Mouse (Mus musculus) embryonic stem cell, embryonic (primary cell): ENCODE data around the gene Slc25a39.

Experiments
- CTCF ChIA-PET, 4 experiments: fragments of 300-600 bp in 2 of 4; fragments of 350-600 bp in 2 of 4; sonication (Branson Sonifier 250); formaldehyde crosslinking; loops; one replicate each; lab custom pipeline; 2022; ENCODE audit warnings: inconsistent platforms in 2 of 4; lab: Charles Lee
- POLR2A ChIA-PET, 4 experiments: fragments of 300-600 bp in 2 of 4; fragments of 350-600 bp in 2 of 4; sonication (Branson Sonifier 250); formaldehyde crosslinking; loops; one replicate each; lab custom pipeline; 2022; ENCODE audit warnings: antibody characterized with exemption in 4 of 4, inconsistent platforms in 1 of 4; lab: Charles Lee

Slc25a39 gene

GRCm38 (mm10) chr11:102400513-102401084 is 7.1 kb downstream of the Slc25a39 start:
- POLR2A ChIA-PET, result interaction anchor here (0.5 to 35.7 kb wide), 40 partner anchors 6 to 233 kb away, joined by 3 to 1349 read pairs (median 5); partner anchors contain the start of genes Tmub2 (in 3 of the 4), Slc25a39 (in 2 of the 4), Ubtf (in 2 of the 4) and Atxn7l3 (in 1 of the 4)
- CTCF ChIA-PET, result interaction anchor here in 3 of 4 experiments (0.6 to 1.5 kb wide), 4 partner anchors 68 to 360 kb away, joined by 3 to 6 read pairs (median 3); no protein-coding TSS in a partner anchor

GRCm38 (mm10) chr11:102399610-102400072 is 8.1 kb downstream of the Slc25a39 start:
- CTCF ChIA-PET, result interaction anchor here in 2 of 4 experiments (1.1 to 2.1 kb wide), 3 partner anchors 60 to 91 kb away, joined by 3 to 7 read pairs (median 4); no protein-coding TSS in a partner anchor
- POLR2A ChIA-PET, result interaction anchor here (0.6 to 35.7 kb wide), 29 partner anchors 7 to 151 kb away, joined by 3 to 1349 read pairs (median 6); partner anchors contain the start of genes Slc25a39 (in 3 of the 4), Tmub2 (in 2 of the 4), Ubtf (in 2 of the 4) and BC030867 (in 1 of the 4)

GRCm38 (mm10) chr11:102399107-102399506 is 8.6 kb downstream of the Slc25a39 start:
- POLR2A ChIA-PET, result interaction anchor here in 3 of 4 experiments (0.8 to 35.7 kb wide), 19 partner anchors 8 to 114 kb away, joined by 3 to 1349 read pairs (median 13); partner anchors contain the start of genes Slc25a39 (in 3 of the 3), Ubtf (in 2 of the 3), Grn (in 1 of the 3) and Tmub2 (in 1 of the 3)

GRCm38 (mm10) chr11:102398007-102398825 is 9.5 kb downstream of the Slc25a39 start:
- CTCF ChIA-PET, result interaction anchor here in 2 of 4 experiments (0.5 to 2.1 kb wide), 7 partner anchors 13 to 175 kb away, joined by 3 to 8 read pairs (median 4); partner anchors contain the start of gene Grn (in 1 of the 2)
- POLR2A ChIA-PET, result interaction anchor here in 3 of 4 experiments (0.6 to 35.7 kb wide), 18 partner anchors 9 to 656 kb away, joined by 3 to 1349 read pairs (median 13); partner anchors contain the start of genes Slc25a39 (in 3 of the 3), Grn (in 2 of the 3) and Ubtf (in 2 of the 3)

More at GRCm38 (mm10) chr11:102399107-102399506, 8.6 kb downstream of the Slc25a39 start:
- CTCF ChIA-PET, result interaction anchor here in 2 of 4 experiments (1.1 to 2.1 kb wide), 4 partner anchors 32 to 90 kb away, joined by 3 to 7 read pairs (median 4); partner anchors contain the start of gene Grn (in 1 of the 2)

GRCm38 (mm10) chr11:102396671-102397141 is 11.0 kb downstream of the Slc25a39 start:
- ChIA-PET POLR2A (interaction anchor here (0.5 to 35.7 kb wide), 20 partner anchors 10 to 207 kb away, joined by 3 to 1349 read pairs (median 6); partner anchors contain the start of genes Slc25a39 (in 4 of the 4), Ubtf (in 2 of the 4), G6pc3 (in 1 of the 4) and Grn (in 1 of the 4)), CTCF (interaction anchor here in 1 of 4 experiments (1.3 kb wide), 1 partner anchor 15 kb away, joined by 4 read pairs; no protein-coding TSS in a partner anchor)

- ChIA-PET CTCF (no interaction called here), POLR2A (interaction anchor here (0.5 to 35.7 kb wide), 16 partner anchors 11 to 294 kb away, joined by 3 to 1349 read pairs (median 13); partner anchors contain the start of genes Slc25a39 (in 4 of the 4), Ubtf (in 2 of the 4), G6pc3 (in 1 of the 4) and Grn (in 1 of the 4))
Observed at GRCm38 (mm10) chr11:102396263-102396662, 11.5 kb downstream of the Slc25a39 start.

GRCm38 (mm10) chr11:102395250-102395649 is 12.5 kb downstream of the Slc25a39 start:
- ChIA-PET CTCF (interaction anchor here in 3 of 4 experiments (0.6 to 2.7 kb wide), 5 partner anchors 12 to 86 kb away, joined by 3 to 12 read pairs (median 4); partner anchors contain the start of gene Slc25a39 (in 2 of the 3)), POLR2A (interaction anchor here (0.5 to 35.7 kb wide), 22 partner anchors 12 to 91 kb away, joined by 3 to 1349 read pairs (median 6); partner anchors contain the start of genes Slc25a39 (in 4 of the 4), Ubtf (in 2 of the 4) and Grn (in 1 of the 4))

- CTCF ChIA-PET, result interaction anchor here (0.6 to 2.7 kb wide), 9 partner anchors 10 to 85 kb away, joined by 3 to 12 read pairs (median 3); partner anchors contain the start of genes Slc25a39 (in 2 of the 4) and Grn (in 1 of the 4)
- POLR2A ChIA-PET, result interaction anchor here (0.5 to 35.7 kb wide), 25 partner anchors 9 to 164 kb away, joined by 3 to 1349 read pairs (median 6); partner anchors contain the start of genes Slc25a39 (in 4 of the 4), Ubtf (in 2 of the 4) and Grn (in 1 of the 4)
Observed at GRCm38 (mm10) chr11:102394421-102395124, 13.2 kb downstream of the Slc25a39 start.

GRCm38 (mm10) chr11:102393719-102394420 is 13.9 kb downstream of the Slc25a39 start:
- ChIA-PET CTCF (interaction anchor here in 3 of 4 experiments (0.5 to 2.7 kb wide), 11 partner anchors 10 to 460 kb away, joined by 3 to 12 read pairs (median 3); partner anchors contain the start of genes Grn (in 1 of the 3) and Slc25a39 (in 1 of the 3)), POLR2A (interaction anchor here (0.5 to 35.7 kb wide), 53 partner anchors 7 to 736 kb away, joined by 3 to 1349 read pairs (median 4); partner anchors contain the start of genes Slc25a39 (in 4 of the 4), Ubtf (in 3 of the 4), Grn (in 2 of the 4) and Tmub2 (in 2 of the 4))

GRCm38 (mm10) chr11:102393238-102393634 is 14.5 kb downstream of the Slc25a39 start, which contains the start of gene Rundc3a:
TSS of gene Rundc3a (plus strand) at chr11:102393403.
- POLR2A ChIA-PET, result interaction anchor here (0.6 to 35.7 kb wide), 56 partner anchors 8 to 735 kb away, joined by 3 to 1349 read pairs (median 4); partner anchors contain the start of genes Slc25a39 (in 4 of the 4), Ubtf (in 3 of the 4), Grn (in 2 of the 4) and Tmub2 (in 2 of the 4)
- CTCF ChIA-PET, result interaction anchor here in 2 of 4 experiments (0.5 to 2.7 kb wide), 11 partner anchors 14 to 109 kb away, joined by 3 to 12 read pairs (median 5); partner anchors contain the start of genes Atxn7l3 (in 2 of the 2), Fam171a2 (in 1 of the 2), Grn (in 1 of the 2) and Slc25a39 (in 1 of the 2)

- ChIA-PET POLR2A (interaction anchor here (0.6 to 35.7 kb wide), 56 partner anchors 9 to 734 kb away, joined by 3 to 1349 read pairs (median 4); partner anchors contain the start of genes Slc25a39 (in 4 of the 4), Ubtf (in 3 of the 4), Grn (in 2 of the 4) and Tmub2 (in 2 of the 4)), CTCF (interaction anchor here in 2 of 4 experiments (0.5 to 2.7 kb wide), 11 partner anchors 14 to 108 kb away, joined by 3 to 12 read pairs (median 5); partner anchors contain the start of genes Atxn7l3 (in 2 of the 2), Fam171a2 (in 1 of the 2), Grn (in 1 of the 2) and Slc25a39 (in 1 of the 2))
Observed at GRCm38 (mm10) chr11:102392441-102393237, 15.1 kb downstream of the Slc25a39 start.

- CTCF ChIA-PET, result interaction anchor here in 2 of 4 experiments (0.6 to 0.8 kb wide), 3 partner anchors 12 to 288 kb away, joined by 3 to 6 read pairs (median 4); no protein-coding TSS in a partner anchor
Observed at GRCm38 (mm10) chr11:102389436-102389835, 18.3 kb downstream of the Slc25a39 start.

GRCm38 (mm10) chr11:102386121-102386520 is 21.6 kb downstream of the Slc25a39 start:
- CTCF ChIA-PET, result no interaction called here
- POLR2A ChIA-PET, result interaction anchor here in 2 of 4 experiments (1.1 to 2.7 kb wide), 4 partner anchors 10 to 21 kb away, joined by 3 to 15 read pairs (median 5); no protein-coding TSS in a partner anchor

More at GRCm38 (mm10) chr11:102389436-102389835, 18.3 kb downstream of the Slc25a39 start:
- POLR2A ChIA-PET, result interaction anchor here in 3 of 4 experiments (0.6 to 35.7 kb wide), 9 partner anchors 10 to 781 kb away, joined by 3 to 1349 read pairs (median 5); partner anchors contain the start of genes Slc25a39 (in 2 of the 3), Tmub2 (in 1 of the 3) and Ubtf (in 1 of the 3)
